Mouse (Mus musculus) adrenal gland (tissue): ENCODE results near the gene Hoxa5.

Source experiments
- intact Hi-C: fragments of 180-260 bp; cut with DNase I; formaldehyde crosslinking; loops from one replicate; pipeline ENCODE4 v1.15.1; 2025

Hoxa5 gene

GRCm38 (mm10) chr6:52215771-52216535 is 11.6 kb upstream of the Hoxa5 start:
- intact Hi-C loops = no loop called here

GRCm38 (mm10) chr6:52215070-52215469 is 10.7 kb upstream of the Hoxa5 start:
- intact Hi-C loops = no loop called here

GRCm38 (mm10) chr6:52214271-52214670 is 9.9 kb upstream of the Hoxa5 start:
- intact Hi-C loops = no loop called here

- intact Hi-C loops = no loop called here
Observed at GRCm38 (mm10) chr6:52213119-52213986, 9.0 kb upstream of the Hoxa5 start, which contains the start of the genes Hoxa3 and Gm28308. Gene Hoxa3 (minus strand): TSS chr6:52213336. Gene Gm28308 (minus strand): TSS chr6:52213339.

- intact Hi-C loops = no loop called here
Observed at GRCm38 (mm10) chr6:52212556-52213118, 8.2 kb upstream of the Hoxa5 start.

- intact Hi-C loops = no loop called here
Observed at GRCm38 (mm10) chr6:52211961-52212360, 7.6 kb upstream of the Hoxa5 start.

- intact Hi-C loops = no loop called here
Observed at GRCm38 (mm10) chr6:52211170-52211935, 7.0 kb upstream of the Hoxa5 start.

- intact Hi-C loops = no loop called here
Observed at GRCm38 (mm10) chr6:52209685-52210046, 5.3 kb upstream of the Hoxa5 start.

- intact Hi-C loops = no loop called here
Observed at GRCm38 (mm10) chr6:52208868-52209684, 4.7 kb upstream of the Hoxa5 start.

- intact Hi-C loops = no loop called here
Observed at GRCm38 (mm10) chr6:52208072-52208867, 3.9 kb upstream of the Hoxa5 start, which contains the start of gene Hoxa6. Gene Hoxa6 (minus strand): TSS chr6:52208722.

GRCm38 (mm10) chr6:52207684-52207976 is 3.2 kb upstream of the Hoxa5 start:
- intact Hi-C loops = no loop called here

- intact Hi-C loops = no loop called here
Observed at GRCm38 (mm10) chr6:52206882-52207683, 2.7 kb upstream of the Hoxa5 start.

GRCm38 (mm10) chr6:52205638-52206621 is 1.5 kb upstream of the Hoxa5 start:
- intact Hi-C loops = no loop called here

GRCm38 (mm10) chr6:52205221-52205620 is 834 bp upstream of the Hoxa5 start:
- intact Hi-C loops = no loop called here

GRCm38 (mm10) chr6:52203371-52204049 is 877 bp downstream of the Hoxa5 start:
- intact Hi-C loops = loop anchor here (2.0 to 5.0 kb wide), 3 partner anchors 41 to 326 kb away; partner anchors contain the start of gene Hoxa2

- intact Hi-C loops = loop anchor here (2.0 to 5.0 kb wide), 3 partner anchors 41 to 326 kb away; partner anchors contain the start of gene Hoxa2
Observed at GRCm38 (mm10) chr6:52203121-52203370, 1.3 kb downstream of the Hoxa5 start.
